Mouse (Mus musculus) adrenal gland, adult 18-20 months (tissue): ENCODE data around the gene Dennd1a. TPM values are rescaled to one million over a fixed set of nuclear protein-coding genes. Genes with fewer than 3 reads are reported as not detected.
A peak's percentile ranks its signal among the peaks of the same experiment; 100 is the strongest.

Source experiments
- DNase-seq, 2 experiments: peaks; one replicate each; pipeline ENCODE4 v3.0.0; 2021 to 2022; ENCODE audit warnings: low spot score in 2 of 2
- total RNA-seq, 2 experiments: library from RNA; stranded (reverse); gene quantifications; 1 replicate in 1 of 2; 2 replicates in 1 of 2; pipeline ENCODE4 v1.2.3; 2021

The Dennd1a gene
- total RNA-seq, 2 experiments from 2014 or later: 22.5 to 22.9 TPM

DNA sequence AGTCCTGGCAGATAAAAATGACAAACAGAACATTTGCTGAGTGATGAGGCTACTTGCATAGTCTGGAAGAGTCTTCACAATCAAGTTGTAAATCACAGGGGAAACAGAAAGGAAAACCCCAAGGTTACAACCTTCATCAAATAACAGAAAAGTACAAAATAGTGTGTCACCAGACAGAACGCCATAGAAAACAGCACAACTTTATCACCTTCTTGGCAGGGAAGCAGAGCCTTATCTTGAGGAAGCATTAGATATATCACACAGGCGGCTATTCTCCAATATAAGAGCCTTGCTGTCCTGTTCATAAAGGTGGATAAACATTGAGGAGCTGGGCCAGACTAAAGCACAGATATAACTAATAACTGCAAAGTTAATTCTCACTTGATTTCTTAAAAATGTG, 225.7 kb downstream of the Dennd1a start:
- DNase-seq: no peak

DNA sequence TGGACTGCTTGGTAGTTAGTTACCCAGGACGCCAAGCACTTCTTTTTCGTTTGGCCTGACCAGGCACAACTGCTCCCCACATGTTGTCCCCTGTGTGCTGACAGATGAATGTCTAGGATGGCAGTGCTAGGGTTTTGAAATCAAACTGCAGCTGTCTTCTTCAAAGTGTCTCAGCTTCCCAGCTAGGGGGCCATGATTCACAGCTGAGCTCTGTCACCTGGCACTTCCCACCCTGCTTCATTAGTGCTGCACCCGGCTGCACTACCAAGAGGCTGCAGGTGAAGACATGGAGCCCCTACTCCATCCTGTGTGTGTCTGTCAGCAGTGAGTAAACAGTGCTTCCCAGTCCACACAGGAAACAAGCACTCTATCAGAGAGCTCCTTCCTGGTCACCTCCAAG, 234.8 kb downstream of the Dennd1a start:
- no peak for DNase-seq

DNA sequence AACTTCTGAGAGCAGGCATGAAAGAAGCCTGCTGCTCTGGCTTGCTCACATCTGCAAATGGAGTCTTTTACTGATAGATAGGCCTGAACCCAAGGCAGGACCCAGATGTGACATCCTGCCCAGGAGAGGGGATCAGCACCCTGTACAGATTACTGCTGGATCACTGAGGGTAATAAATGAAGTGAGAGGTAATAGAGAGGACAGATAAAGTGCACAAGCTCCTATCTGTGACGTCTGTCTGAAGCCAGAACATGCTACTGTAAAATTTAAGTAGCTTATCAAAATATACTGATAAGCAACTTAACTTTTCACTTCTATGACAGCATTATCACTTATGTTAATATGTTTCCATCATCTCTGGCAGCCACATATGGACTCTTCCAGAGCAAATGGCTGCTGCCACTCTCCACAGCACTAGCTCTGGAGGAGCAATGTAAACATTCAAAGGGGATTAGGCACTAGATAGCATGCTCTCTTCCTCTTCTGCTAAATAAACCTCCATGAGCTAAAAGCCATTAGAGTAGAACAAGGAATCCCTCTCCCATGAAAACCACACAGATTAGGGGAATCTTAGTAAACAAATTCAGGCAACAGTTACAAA, 235.6 kb downstream of the Dennd1a start:
- DNase-seq: no peak

DNA sequence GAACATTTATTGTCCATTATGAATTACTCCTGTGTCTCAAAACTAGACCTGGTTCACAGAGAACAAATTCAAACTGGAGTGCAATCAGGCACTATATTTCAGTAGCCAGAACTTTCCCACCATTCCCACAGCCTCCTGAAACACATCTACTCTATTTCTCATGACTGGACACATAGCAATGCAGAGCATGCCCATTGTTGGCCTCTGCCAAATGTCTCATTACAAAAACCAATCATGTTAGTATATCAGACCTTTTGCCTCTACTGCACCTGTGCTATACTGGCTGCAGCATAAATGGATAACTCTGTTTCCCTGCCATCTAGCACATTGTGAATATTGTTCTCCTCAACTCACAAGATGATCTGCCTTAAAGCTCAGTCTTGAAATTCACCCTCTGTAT, 238.2 kb downstream of the Dennd1a start:
- DNase-seq: no peak

GRCm38 (mm10) chr2:38045286-38045685, 241.9 kb downstream of the Dennd1a start:
- DNase-seq: no peak

GRCm38 (mm10) chr2:38040845-38041244, 246.3 kb downstream of the Dennd1a start:
- no peak for DNase-seq

GRCm38 (mm10) chr2:38039621-38040020, 247.6 kb downstream of the Dennd1a start:
- DNase-seq: no peak

GRCm38 (mm10) chr2:38028317-38028716, 258.9 kb downstream of the Dennd1a start:
- no peak for DNase-seq

DNA sequence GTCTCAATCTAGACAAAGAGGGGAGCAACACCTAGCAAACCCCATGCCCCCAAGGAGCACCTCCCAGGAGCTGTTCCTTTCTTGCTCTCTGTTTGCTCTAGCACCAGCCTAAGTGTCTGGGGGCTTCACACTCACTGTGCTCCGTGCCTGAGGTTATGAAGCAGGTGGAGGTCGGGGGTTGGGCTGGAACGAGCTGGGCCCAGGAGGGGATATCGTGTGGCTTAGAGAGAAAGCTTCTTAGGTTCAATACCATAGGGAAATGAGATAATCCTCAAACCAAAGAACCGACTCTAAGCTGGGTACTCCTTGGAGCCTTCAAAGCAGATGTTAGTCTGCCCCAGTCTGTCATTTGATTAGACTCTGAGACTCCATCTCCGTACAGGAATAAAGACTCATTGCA, 261.6 kb downstream of the Dennd1a start:
- no peak for DNase-seq

GRCm38 (mm10) chr2:38023741-38024130, 263.5 kb downstream of the Dennd1a start:
- DNase-seq: no peak

GRCm38 (mm10) chr2:38023054-38023740, 264.0 kb downstream of the Dennd1a start:
- no peak for DNase-seq

DNA sequence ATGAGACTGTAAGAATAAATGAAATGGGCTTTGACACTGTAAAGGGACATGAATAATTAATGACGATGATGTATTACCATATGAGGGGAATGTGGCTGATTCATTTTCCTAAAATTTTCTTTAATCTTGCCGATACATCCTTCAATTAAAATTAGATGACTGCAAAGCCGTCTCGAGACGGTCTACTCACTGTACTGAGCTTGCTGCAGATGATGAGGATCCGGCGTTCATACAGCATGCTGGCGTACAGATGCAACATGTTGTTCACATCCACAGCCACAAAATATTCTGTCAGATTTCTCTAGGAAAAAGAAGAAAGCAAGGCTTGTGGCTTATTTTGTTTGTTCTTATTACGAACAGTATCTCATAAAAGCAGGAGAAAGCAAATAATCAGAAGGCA, 266.0 kb downstream of the Dennd1a start:
- DNase-seq: no peak

DNA sequence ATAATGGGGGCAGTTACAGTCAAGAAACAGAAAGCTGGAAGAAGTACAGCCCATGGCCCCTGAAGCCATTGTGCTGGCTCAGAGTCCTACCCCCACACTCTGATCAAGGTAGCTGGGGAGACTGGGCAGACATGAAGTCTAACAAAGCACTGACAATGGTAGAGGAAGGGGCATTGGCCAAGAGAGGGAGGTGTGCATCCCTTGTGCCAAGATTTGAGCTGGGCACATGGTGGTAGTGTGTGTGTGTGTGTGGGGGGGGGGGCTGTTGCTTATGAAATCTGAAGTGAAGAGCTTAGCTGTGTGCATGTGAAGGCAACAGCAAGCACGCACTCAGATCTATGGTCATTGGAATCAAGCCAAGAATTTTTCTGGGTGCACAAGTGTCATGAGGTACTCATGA, 272.5 kb downstream of the Dennd1a start:
- DNase-seq: no peak

- DNase-seq: peak in 1 of 2 experiments; percentile 27
Observed at GRCm38 (mm10) chr2:38013839-38014365, 273.3 kb downstream of the Dennd1a start.

- no peak for DNase-seq
Observed at GRCm38 (mm10) chr2:38007238-38007637, 280.0 kb downstream of the Dennd1a start.

DNA sequence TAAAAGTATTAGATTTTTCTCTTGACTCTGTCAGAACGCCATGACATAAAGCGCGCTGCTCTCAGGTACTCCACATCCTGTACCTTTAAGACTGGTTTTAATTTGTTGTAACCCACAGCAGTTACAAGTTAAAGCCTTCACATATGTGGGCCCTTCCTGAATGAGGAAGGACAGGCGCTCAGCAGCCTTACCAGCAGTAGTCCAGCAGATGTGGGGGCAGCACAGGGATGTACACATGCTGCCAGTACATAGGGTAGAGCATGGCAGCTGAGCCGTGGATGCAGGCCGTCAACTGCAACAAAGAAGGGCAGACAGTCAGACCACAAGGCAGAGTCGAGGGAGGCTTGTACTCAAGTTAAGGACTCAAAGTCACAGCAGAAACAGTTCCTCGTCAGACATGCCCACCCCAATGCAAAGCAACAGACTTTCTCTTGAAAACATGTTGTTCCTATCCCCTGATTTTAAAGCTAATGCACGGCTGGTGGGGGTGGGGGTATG, 284.0 kb downstream of the Dennd1a start:
- no peak for DNase-seq

- DNase-seq: no peak
Observed at GRCm38 (mm10) chr2:38001004-38001403, 286.2 kb downstream of the Dennd1a start.

DNA sequence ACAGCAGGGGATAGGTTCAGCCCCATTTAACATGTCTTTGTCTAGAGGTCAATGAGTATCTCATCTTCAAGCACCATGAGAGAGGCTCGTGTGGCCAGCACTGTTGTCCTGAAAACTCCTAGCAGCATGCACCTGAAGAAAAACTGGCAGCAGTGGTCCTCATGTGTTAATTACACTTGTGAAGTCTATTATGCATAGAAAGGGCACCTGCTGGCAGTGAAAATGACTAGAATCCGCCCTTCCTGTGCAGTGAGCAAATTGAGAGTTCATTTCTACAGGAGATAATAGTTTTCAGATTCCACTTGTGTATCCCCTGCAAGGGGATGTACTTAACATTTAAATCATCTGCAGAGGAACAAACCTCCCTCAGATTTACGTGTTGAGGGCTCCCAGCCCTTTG, 289.2 kb downstream of the Dennd1a start:
- DNase-seq: no peak

DNA sequence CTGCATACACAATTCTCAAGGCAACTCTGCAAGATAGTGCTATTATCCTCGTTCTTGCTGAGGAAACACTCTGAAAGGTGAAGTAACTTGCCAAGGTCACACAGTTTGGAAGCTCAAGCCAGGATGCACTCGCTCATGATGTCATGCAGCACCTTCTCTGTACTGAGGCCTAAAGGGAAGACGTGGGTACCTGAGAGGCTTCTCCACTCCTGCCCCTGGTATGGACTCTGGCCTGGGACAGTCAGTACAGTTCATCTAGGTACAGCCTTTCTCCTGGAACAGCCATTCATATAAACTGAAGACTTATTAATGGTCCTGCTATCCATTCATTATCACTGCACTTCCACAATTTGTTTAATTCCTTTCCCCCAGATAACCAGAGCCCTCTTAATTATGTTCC, 298.1 kb downstream of the Dennd1a start:
- DNase-seq: no peak

GRCm38 (mm10) chr2:37988301-37988700, 298.9 kb downstream of the Dennd1a start:
- DNase-seq: no peak

DNA sequence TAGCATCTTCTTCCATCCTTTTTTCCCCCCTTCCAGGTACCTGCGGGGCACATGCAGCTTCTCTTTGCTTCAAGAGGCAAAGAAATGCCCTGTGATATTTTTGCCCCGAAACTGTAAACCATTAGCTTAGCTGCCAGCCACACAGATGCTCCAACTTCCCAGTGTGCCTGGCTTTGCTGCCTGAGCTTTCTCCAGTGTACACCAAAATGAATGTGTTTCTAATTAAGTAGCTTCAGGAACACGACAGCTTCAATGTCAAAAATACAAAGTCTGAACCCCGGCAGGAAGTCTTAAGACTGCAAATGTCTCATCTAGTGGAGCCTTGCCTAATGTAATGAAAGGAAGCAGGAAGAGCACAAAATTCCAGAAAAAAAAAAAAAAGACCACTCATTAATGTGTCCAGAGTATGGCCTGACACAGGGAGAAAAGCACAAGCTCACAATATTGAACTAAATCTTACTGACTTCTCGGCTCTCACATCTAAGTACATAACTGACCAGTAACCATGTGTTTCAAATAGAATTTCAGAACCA, 301.4 kb downstream of the Dennd1a start:
- DNase-seq: no peak

GRCm38 (mm10) chr2:37982714-37983113, 304.5 kb downstream of the Dennd1a start:
- no peak for DNase-seq
